Mouse (Mus musculus) limb, embryonic 15.5 days (tissue): ENCODE data around the gene Trim39. TPM values are rescaled to one million over a fixed set of nuclear protein-coding genes. Genes with fewer than 3 reads are reported as not detected.
A peak's percentile ranks its signal among the peaks of the same experiment; 100 is the strongest.

Experiments used
- ATAC-seq: fragments of 200-750 bp; cut with Nextera tagmentation; 2 replicates; pipeline ENCODE4 v1.8.0; 2017; ENCODE audit warnings: low read depth, moderate TSS enrichment; ENCODE audit not compliant: insufficient number of reproducible peaks, low FRiP score, low TSS enrichment
- H3K27ac ChIP-seq: fragments of 300-500 bp; sonication (generic); 2 replicates; pipeline ENCODE4 v1.5.1; 2015; ENCODE audit warnings: moderate library complexity, mild to moderate bottlenecking, inconsistent platforms
- H3K27me3 ChIP-seq: fragments of 300-500 bp; sonication (generic); 2 replicates; pipeline ENCODE4 v1.6.1; 2015; ENCODE audit warnings: inconsistent platforms
- H3K36me3 ChIP-seq: fragments of 300-500 bp; sonication (generic); 2 replicates; pipeline ENCODE4 v1.6.1; 2015; ENCODE audit warnings: inconsistent platforms
- H3K4me1 ChIP-seq: fragments of 300-500 bp; sonication (generic); 2 replicates; pipeline ENCODE4 v1.6.1; 2015; ENCODE audit warnings: inconsistent platforms
- H3K4me2 ChIP-seq: fragments of 300-500 bp; sonication (generic); 2 replicates; pipeline ENCODE4 v1.6.1; 2015; ENCODE audit warnings: mild to moderate bottlenecking, inconsistent platforms
- H3K4me3 ChIP-seq: fragments of 300-500 bp; sonication (generic); 2 replicates; pipeline ENCODE4 v1.5.1; 2015; ENCODE audit warnings: mild to moderate bottlenecking, inconsistent platforms
- H3K9ac ChIP-seq: fragments of 300-500 bp; sonication (generic); 2 replicates; pipeline ENCODE4 v1.6.1; 2015; ENCODE audit warnings: inconsistent platforms
- H3K9me3 ChIP-seq: fragments of 300-500 bp; sonication (generic); 2 replicates; pipeline ENCODE4 v1.6.1; 2016; ENCODE audit warnings: inconsistent platforms
- WGBS: fragments of 180-500 bp; shearing (Covaris S2); methylation state at CpG from one replicate; pipeline ENCODE4 v1.1.7; 2015; 5-methylcytosine and 5-hydroxymethylcytosine counted together
- polyA plus RNA-seq: library from polyadenylated mRNA; unstranded; fragments of >200 nt; fragmentation: Nextera tagmentation; extraction: Ambion mirVana; gene quantifications from 2 replicates; pipeline ENCODE4 v1.2.1, GENCODE M21; 2015

The Trim39 gene
- polyA plus RNA-seq, 1 experiment from 2014 or later, result 17.5 TPM

DNA sequence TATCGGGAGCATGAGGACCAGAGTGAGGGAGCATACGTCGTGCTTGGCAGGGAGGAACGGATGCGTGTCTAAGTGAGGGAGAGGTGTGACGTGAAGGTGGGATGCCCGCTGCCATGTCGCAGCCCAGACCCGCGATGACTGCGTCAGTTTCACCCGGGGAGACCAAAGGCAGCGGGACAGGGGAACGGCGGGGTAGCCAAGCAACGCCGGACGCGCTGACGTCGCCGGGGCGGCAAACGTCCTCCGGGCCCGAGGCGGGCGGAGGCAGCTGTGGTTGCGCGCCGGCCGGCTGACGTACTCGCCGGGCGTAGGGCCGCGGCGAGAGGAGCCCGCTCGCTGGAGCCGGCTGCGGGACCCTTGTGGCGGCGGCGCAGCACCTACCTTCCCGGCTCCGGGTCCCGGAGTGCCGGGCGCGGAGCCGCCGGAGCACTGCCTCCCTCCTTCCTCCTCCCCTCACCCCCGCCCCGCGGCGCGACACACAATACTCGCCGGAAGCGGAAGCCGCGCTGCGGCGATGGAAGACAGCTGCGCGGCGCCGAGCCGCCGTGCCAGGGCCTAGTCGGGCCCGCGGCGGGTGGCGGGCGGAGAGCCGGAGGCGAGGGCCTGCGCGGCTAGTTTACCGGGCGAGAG lies 976 bp downstream of the Trim39 start:
- Histone ChIP-seq H3K27ac (peak overlapping the region; percentile 96), H3K4me3 (peak overlapping the region; percentile 90), H3K27me3 (no peaks in the 10 kb centered on the region), H3K9me3 (no peaks in the 10 kb centered on the region), H3K9ac (peak overlapping the region; percentile 95), H3K36me3 (peaks cover 30% of the 10 kb centered on the region), H3K4me2 (peak overlapping the region; percentile 82), H3K4me1 (peaks cover 35% of the 10 kb centered on the region)
- ATAC-seq, result peak; percentile 90
- under 1% methylated on average over 70 of the region's 84 CpGs for WGBS

DNA sequence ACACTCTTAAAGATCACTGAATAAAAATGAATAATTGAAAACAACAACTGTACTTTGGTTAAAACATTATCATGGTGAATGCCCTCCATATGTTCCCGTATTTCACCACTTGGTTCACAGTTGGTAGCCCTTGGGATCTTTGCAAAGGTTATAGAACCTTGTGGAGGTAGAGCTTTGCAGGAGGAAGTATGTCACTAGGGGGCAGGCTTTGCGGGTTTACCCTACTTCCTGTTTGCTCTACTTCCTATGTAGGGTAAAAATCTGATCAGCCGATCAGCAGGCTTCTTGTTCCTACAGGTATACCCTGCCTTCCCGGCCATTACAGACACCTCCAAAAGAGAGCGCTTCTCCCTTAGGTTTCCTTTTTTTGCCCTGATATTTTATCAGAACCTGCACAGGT lies 6.2 kb downstream of the Trim39 start:
- Histone ChIP-seq H3K4me1 (peaks cover 9% of the 10 kb centered on the region), H3K27ac (no peak overlapping the region), H3K27me3 (no peaks in the 10 kb centered on the region), H3K4me3 (no peak overlapping the region), H3K36me3 (peaks cover 67% of the 10 kb centered on the region), H3K4me2 (no peak overlapping the region), H3K9me3 (no peaks in the 10 kb centered on the region), H3K9ac (no peak overlapping the region)
- WGBS, result 77% methylated on average over 5 of the region's 5 CpGs
- ATAC-seq, result no peak

DNA sequence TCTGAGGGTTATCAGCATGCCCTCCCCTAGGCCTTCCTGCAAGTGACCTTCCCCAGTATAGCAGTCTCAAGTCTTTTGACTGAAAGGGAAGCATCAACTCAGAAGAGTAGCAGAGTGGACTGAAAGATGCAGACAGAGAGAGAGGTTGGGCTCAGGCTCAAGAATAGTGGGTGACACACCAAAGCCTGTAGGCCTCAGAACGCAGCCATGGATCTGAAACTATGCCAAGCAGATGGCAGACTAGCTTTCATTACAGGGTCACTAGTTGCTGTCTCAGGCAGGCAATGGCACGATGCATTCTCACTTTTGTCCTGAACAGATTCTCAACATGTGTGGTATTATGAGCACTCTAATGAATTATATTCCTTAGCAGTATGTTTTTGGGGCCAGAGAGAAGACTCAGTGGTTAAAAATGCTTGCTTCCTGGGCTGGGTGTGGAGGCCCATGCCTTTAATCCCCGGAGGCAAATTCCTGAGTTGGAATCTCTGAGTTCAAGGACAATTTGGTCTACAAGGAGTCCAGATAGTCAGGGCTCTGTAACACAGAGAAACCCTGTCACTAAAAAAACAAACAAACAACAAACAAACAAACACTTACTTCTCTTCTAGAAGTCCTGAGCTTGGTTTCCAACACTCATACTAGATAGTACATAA lies 7.6 kb downstream of the Trim39 start:
- Histone ChIP-seq H3K27me3 (no peaks in the 10 kb centered on the region), H3K4me1 (no peaks in the 10 kb centered on the region), H3K36me3 (peaks cover 81% of the 10 kb centered on the region), H3K9me3 (no peaks in the 10 kb centered on the region), H3K4me3 (no peak overlapping the region), H3K4me2 (no peak overlapping the region), H3K27ac (no peak overlapping the region), H3K9ac (no peak overlapping the region)
- 87% methylated on average over 3 of the region's 3 CpGs for WGBS
- ATAC-seq, result no peak

DNA sequence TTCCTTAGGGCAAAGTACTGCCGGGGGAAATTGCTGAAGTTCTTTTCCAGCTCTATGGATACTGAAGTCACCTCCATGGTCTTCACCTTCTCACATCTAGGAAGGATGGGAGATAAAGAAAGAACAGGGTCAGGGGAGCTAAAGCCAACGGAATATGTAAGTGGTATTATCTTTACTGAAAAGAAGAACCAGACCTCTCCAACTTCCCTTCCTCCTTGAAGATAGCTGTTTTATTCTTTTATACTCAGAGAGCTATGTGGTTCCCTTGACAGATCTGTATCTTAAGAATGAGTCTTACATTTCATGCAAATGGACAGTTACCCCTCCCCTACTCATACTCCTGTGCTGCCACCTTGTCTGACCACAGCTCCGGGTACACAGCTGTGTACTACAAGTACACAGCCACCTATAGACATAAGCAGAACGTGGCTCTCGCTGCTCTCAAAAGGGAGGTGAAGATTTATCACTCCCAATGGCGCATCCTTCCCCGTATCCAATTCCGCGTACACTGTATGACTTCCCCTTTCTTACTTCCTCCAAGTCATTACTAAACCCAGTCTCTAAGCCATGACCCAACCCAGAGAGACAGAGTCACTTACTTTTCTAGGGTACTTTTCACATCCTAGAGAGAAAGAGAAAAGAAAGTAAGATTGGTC lies 10.4 kb downstream of the Trim39 start:
- peaks cover 76% of the 10 kb centered on the region for H3K36me3 ChIP-seq
- H3K9me3 ChIP-seq, result no peaks in the 10 kb centered on the region
- no peak overlapping the region for H3K27ac ChIP-seq
- no peaks in the 10 kb centered on the region for H3K27me3 ChIP-seq
- no peak for ATAC-seq
- H3K4me1 ChIP-seq, result peaks cover 4% of the 10 kb centered on the region
- WGBS, result 90% methylated on average over 9 of the region's 9 CpGs
- H3K4me2 ChIP-seq, result no peak overlapping the region
- no peak overlapping the region for H3K4me3 ChIP-seq
- H3K9ac ChIP-seq, result no peak overlapping the region

DNA sequence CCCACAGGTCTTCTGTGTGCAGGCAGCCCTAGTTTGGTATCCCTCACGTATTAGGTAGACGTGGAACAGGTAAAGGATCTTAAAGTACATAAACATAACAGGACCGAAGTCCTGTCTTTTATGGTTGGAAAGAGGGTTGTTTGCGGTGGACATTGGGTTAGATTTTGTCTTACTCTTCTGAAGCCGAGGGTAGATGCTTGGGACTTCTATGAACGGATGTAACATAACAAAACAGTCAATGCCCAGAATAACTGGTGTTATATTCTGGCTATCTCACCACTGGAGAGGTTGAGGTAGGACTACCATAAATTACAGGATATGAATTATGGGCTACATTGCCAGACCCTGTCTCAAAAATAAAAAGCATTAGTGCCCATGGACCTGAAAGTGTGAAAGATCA lies 14.1 kb downstream of the Trim39 start, which contains the start of gene Rpp21:
TSS of gene Rpp21 (minus strand) at position 101 of the 400 bp plus-strand sequence.
- peaks cover 48% of the 10 kb centered on the region for H3K36me3 ChIP-seq

DNA sequence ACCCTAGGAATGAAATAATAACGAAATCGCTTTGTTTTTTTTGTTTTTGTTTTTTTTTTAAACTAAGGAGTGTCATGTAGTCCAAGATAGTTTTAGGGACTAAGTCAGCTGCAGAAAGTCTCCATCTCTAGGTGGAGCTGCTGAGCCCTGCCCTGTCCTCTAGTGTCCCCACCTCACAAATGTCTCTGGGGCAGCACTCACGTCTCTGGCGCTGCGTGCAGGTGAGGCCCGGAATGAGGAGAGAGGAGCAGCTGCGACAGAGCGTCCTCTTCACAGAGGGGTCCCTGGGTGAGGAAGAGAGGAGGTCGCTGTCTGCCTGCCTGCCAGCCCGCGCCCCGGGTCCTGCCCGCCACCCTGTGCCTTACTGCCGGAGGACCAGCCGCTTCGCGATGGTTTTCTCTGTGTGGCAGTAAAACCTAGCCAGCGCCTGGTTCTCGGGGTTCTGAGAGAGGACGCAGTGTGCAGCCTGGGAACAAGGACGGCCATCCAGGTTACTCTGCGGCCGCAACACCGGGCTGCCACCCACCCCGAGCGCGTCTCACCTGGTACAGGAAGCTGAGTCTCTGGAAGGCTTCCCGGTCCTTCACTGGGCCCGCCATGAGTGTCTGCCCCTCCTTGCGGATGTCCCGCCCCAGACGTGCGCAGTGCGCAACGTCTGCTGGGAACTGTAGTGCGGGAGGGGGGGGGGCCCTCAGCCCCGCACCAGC lies 14.7 kb downstream of the Trim39 start:
- Histone ChIP-seq H3K4me2 (peak overlapping the region; percentile 60), H3K27me3 (0 out of 2 replicates have a peak, but pooled peaks cover 3% of the 10 kb centered on the region), H3K9ac (peak overlapping the region; percentile 86), H3K4me3 (peak overlapping the region; percentile 77), H3K27ac (peak overlapping the region; percentile 87), H3K4me1 (peaks cover 8% of the 10 kb centered on the region), H3K36me3 (peaks cover 43% of the 10 kb centered on the region), H3K9me3 (no peaks in the 10 kb centered on the region)
- WGBS, result under 1% methylated on average over 37 of the region's 37 CpGs
- peak; percentile 95 for ATAC-seq

More for the DNA sequence above, 14.1 kb downstream of the Trim39 start, which contains the start of gene Rpp21:
- H3K27me3 ChIP-seq, result no peaks in the 10 kb centered on the region
- peak within 1 kb of the TSS; percentile 86 for H3K9ac ChIP-seq
- peak within 1 kb of the TSS; percentile 77 for H3K4me3 ChIP-seq
- peak within 1 kb of the TSS; percentile 87 for H3K27ac ChIP-seq
- H3K9me3 ChIP-seq, result no peaks in the 10 kb centered on the region
- WGBS, result 48% methylated on average over 6 of the region's 6 CpGs
- ATAC-seq, result no peak
- peaks cover 7% of the 10 kb centered on the region for H3K4me1 ChIP-seq
- peak within 1 kb of the TSS; percentile 60 for H3K4me2 ChIP-seq

DNA sequence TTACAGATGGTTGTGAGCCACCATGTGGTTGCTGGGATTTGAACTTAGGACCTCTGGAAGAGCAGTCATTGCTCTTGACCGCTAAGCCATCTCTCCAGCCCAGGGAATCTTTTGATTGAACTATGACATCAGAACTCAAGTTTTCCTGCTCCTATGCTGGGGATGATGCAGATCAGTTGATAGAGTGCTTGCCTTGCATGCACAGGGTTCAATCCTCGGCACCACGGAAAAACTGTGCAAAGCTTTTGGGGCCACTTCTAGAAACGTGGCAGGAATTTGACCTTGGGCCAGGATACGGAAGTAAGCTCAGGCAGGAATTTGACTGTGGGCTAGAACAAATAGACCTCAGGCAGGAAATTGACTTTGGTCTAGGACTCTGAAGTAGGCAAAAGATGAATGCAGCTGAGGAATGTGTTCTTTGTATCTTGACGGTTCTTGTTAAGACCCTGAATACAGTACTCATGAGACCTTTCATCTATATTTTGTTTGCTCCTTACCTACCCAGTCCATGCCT lies 18.9 kb downstream of the Trim39 start:
- Histone ChIP-seq H3K4me1 (peaks cover 13% of the 10 kb centered on the region), H3K36me3 (peaks cover 6% of the 10 kb centered on the region; the same call in 1 of the 2 replicates), H3K27me3 (peaks cover 27% of the 10 kb centered on the region), H3K9ac (no peak overlapping the region), H3K27ac (no peak overlapping the region), H3K9me3 (no peaks in the 10 kb centered on the region), H3K4me2 (no peak overlapping the region), H3K4me3 (no peak overlapping the region)
- ATAC-seq, result no peak
- WGBS, result 55% methylated on average over 6 of the region's 6 CpGs

DNA sequence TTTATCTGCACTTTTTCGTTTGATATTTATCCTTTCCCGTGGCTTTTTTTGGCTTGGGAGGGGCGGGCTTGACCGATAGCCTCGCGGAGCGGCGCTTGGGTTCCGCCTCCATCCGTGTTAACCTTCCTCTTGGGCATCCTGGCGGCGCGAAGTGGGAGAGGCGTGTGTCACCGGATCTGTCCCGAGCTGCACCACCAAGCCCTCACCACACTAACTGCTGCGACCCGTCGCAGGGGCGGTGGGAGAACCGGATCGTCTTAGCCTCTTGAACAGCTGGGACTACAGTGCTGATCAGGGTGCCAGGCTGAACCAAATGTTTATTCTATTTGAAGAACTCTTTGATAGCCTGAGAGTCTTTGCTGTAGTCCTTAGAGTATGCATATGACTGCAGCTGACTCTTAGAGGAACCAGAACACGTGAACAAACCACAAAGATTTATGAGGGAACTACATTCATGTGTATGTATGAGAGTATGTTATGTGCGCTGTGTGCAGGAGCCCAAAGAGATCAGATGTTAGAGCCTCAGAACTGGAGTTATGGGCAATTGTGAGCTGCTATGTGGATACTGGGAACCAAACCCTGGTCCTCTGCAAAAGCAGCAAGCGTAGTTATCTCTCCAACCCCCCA lies 19.7 kb downstream of the Trim39 start:
- H3K27ac ChIP-seq, result no peak overlapping the region
- H3K4me2 ChIP-seq, result peak overlapping the region; percentile 42
- WGBS, result 8% methylated on average over 25 of the region's 25 CpGs
- no peaks in the 10 kb centered on the region for H3K9me3 ChIP-seq
- H3K27me3 ChIP-seq, result peaks cover 27% of the 10 kb centered on the region
- no peak overlapping the region for H3K9ac ChIP-seq
- no peak for ATAC-seq
- peaks cover 13% of the 10 kb centered on the region for H3K4me1 ChIP-seq
- peak overlapping the region; percentile 20 for H3K4me3 ChIP-seq
- H3K36me3 ChIP-seq, result peaks cover 6% of the 10 kb centered on the region; the same call in 1 of the 2 replicates

DNA sequence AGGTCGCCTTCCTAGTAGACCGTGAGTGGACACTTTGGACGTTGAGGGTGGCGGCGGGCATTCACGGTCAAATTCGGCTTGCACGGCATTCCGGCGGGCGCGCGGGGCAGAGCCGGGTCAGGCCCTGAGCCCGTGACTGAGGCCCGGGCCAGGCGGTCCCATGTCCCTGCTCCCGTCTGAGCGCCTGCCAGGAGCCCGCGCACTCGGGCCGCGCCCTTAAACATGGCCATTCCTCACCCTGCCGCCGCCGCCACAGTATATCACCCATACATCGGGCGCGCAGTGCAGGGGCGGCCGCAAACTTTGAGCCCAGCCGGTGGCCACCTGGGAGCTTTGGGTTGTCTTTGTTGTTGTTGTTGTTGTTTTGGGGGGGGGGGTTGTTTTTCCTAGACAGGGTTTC lies 23.2 kb downstream of the Trim39 start:
- no peak overlapping the region for H3K27ac ChIP-seq
- H3K9me3 ChIP-seq, result no peaks in the 10 kb centered on the region
- no peak overlapping the region for H3K4me3 ChIP-seq
- H3K4me1 ChIP-seq, result peaks cover 5% of the 10 kb centered on the region
- H3K27me3 ChIP-seq, result peaks cover 27% of the 10 kb centered on the region
- H3K36me3 ChIP-seq, result no peaks in the 10 kb centered on the region
- no peak overlapping the region for H3K9ac ChIP-seq
- WGBS, result 29% methylated on average over 33 of the region's 33 CpGs
- ATAC-seq, result no peak
- H3K4me2 ChIP-seq, result no peak overlapping the region

DNA sequence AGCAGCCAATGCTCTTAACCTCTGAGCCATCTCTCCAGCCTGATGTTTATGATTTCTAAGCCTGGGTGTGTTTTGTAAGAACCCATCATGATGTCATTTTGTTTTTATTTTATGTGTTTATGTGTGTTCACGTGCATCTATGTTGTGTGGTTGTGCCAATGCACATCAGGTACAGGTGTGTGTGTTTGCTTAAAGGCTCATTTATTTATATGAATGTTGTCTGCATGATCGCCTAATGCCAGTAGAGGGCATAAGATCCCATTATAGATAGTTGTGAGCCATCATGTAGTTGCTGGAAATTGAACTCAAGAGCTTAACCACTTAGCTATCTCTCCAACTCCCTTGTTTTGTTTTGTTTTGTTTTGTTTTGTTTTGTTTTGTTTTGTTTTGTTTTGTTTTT lies 26.3 kb downstream of the Trim39 start:
- no peaks in the 10 kb centered on the region for H3K36me3 ChIP-seq
- ATAC-seq, result no peak
- no peak overlapping the region for H3K27ac ChIP-seq
- no peaks in the 10 kb centered on the region for H3K9me3 ChIP-seq
- H3K27me3 ChIP-seq, result peaks cover 17% of the 10 kb centered on the region
- 84% methylated on average over 2 of the region's 2 CpGs for WGBS
- H3K9ac ChIP-seq, result no peak overlapping the region
- no peak overlapping the region for H3K4me3 ChIP-seq
- H3K4me2 ChIP-seq, result no peak overlapping the region
- H3K4me1 ChIP-seq, result peaks cover 4% of the 10 kb centered on the region

DNA sequence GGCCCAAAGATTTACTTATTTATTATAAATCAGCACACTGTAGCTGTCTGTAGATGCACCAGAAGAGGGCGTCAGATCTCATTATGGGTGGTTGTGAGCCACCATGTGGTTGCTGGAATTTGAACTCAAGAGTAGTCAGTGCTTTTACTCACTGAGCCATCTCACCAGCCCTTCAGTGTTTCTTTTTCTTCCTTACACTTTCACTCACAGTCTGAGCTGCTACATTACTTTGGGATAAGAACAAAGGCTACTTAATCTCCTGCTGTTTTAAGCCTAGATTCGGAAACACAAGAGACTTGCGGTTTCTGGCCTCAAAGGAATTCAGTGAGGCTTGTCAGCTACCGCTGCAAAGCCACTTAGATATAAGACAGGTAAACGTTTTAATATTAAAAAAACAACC lies 28.0 kb downstream of the Trim39 start:
- H3K36me3 ChIP-seq, result no peaks in the 10 kb centered on the region
- no peaks in the 10 kb centered on the region for H3K9me3 ChIP-seq
- peaks cover 7% of the 10 kb centered on the region for H3K27me3 ChIP-seq
- H3K27ac ChIP-seq, result no peak overlapping the region
- H3K4me3 ChIP-seq, result no peak overlapping the region
- WGBS, result 44% methylated on average over 5 of the region's 5 CpGs
- H3K4me2 ChIP-seq, result no peak overlapping the region
- no peak overlapping the region for H3K9ac ChIP-seq
- peaks cover 6% of the 10 kb centered on the region for H3K4me1 ChIP-seq
- ATAC-seq, result no peak
